Mouse (Mus musculus) liver, embryonic 13.5 days (tissue): ENCODE measurements at regions not wholly inside any gene's neighbourhood (a gene's known extent, or its start where the extent isn't known, plus 50 kb on each side); places are given as distances from the start of the nearest gene placed in this dataset.

Source experiments
- ATAC-seq: fragments of 200-750 bp; cut with Nextera tagmentation; 2 replicates; pipeline ENCODE4 v1.8.0; 2017; ENCODE audit warnings: low read depth, mild to moderate bottlenecking, moderate number of reproducible peaks, moderate library complexity
- DNase-seq: peaks from one replicate; pipeline ENCODE4 v3.0.0; 2022
- H3K27ac ChIP-seq: fragments of 300-500 bp; sonication (generic); 2 replicates; pipeline ENCODE4 v1.5.1; 2015; ENCODE audit warnings: moderate library complexity, mild to moderate bottlenecking, inconsistent platforms
- H3K27me3 ChIP-seq: fragments of 300-500 bp; sonication (generic); 2 replicates; pipeline ENCODE4 v1.6.1; 2015; ENCODE audit warnings: mild to moderate bottlenecking, inconsistent platforms
- H3K36me3 ChIP-seq: fragments of 300-500 bp; sonication (generic); 2 replicates; pipeline ENCODE4 v1.6.1; 2015; ENCODE audit warnings: mild to moderate bottlenecking, inconsistent platforms
- H3K4me1 ChIP-seq: fragments of 300-500 bp; sonication (generic); replicated peaks from 2 replicates; pipeline ENCODE4 v1.6.1; 2015; ENCODE audit warnings: inconsistent platforms
- H3K4me2 ChIP-seq: fragments of 300-500 bp; sonication (generic); 2 replicates; pipeline ENCODE4 v1.6.1; 2015; ENCODE audit warnings: inconsistent platforms, mild to moderate bottlenecking, moderate library complexity
- H3K4me3 ChIP-seq: fragments of 300-500 bp; sonication (generic); replicated peaks from 2 replicates; pipeline ENCODE4 v1.5.1; 2015; ENCODE audit warnings: mild to moderate bottlenecking, inconsistent platforms
- H3K9ac ChIP-seq: fragments of 300-500 bp; sonication (generic); 2 replicates; pipeline ENCODE4 v1.6.1; 2015; ENCODE audit warnings: mild to moderate bottlenecking, inconsistent platforms
- H3K9me3 ChIP-seq: fragments of 300-500 bp; sonication (generic); replicated peaks from 2 replicates; pipeline ENCODE4 v1.6.1; 2016; ENCODE audit warnings: inconsistent platforms
- WGBS: fragments of 180-500 bp; shearing (Covaris S2); methylation state at CpG from one replicate; pipeline ENCODE4 v1.1.7; 2015; ENCODE audit not compliant: insufficient replicate concordance; 5-methylcytosine and 5-hydroxymethylcytosine counted together

- ATAC-seq (no peak), DNase-seq (no peak)
- Histone ChIP-seq H3K9me3 (no peaks in the 10 kb centered on the region), H3K36me3 (no peaks in the 10 kb centered on the region), H3K4me2 (no peak overlapping the region), H3K27me3 (no peaks in the 10 kb centered on the region), H3K9ac (no peak overlapping the region), H3K27ac (no peak overlapping the region), H3K4me3 (no peak overlapping the region), H3K4me1 (no peaks in the 10 kb centered on the region)
- WGBS, result 67% methylated on average over 13 of the region's 13 CpGs
These were observed 193.5 kb upstream of the Adamts16 start for GRCm38 (mm10) chr13:71034926-71035687.

DNA sequence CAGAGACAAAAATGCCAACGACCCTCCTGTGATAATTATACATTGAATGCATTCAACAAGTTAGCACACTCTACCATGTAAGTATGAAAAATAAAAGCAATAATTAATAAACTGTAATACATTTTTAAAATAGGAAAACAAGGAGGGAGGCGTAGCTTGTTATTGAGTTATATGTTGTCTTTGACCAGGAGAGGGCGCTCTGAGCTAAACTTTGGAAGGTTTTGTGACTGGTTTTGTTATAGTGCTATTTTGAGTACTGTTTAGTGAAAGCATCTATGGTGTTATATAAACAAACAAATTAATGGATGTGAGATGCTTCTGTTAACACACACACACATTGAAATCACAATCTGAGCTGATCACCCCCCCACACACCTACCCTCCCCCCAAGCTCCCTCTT is 166.6 kb upstream of the Adamts16 start:
- DNase-seq (no peak), ATAC-seq (no peak)
- Histone ChIP-seq H3K27me3 (no peaks in the 10 kb centered on the region), H3K27ac (no peak overlapping the region), H3K36me3 (no peaks in the 10 kb centered on the region), H3K9ac (no peak overlapping the region), H3K4me2 (no peak overlapping the region), H3K4me3 (no peak overlapping the region), H3K4me1 (no peaks in the 10 kb centered on the region), H3K9me3 (no peaks in the 10 kb centered on the region)
- 20% methylated on average over 3 of the region's 3 CpGs for WGBS

GRCm38 (mm10) chr13:71006117-71006516 is 164.5 kb upstream of the Adamts16 start:
- H3K27me3 ChIP-seq, result no peaks in the 10 kb centered on the region
- DNase-seq (peak; percentile 2), ATAC-seq (no peak)
- H3K9ac ChIP-seq, result no peak overlapping the region
- no peaks in the 10 kb centered on the region for H3K36me3 ChIP-seq
- 12% methylated on average over 1 of the region's 1 CpGs for WGBS
- no peaks in the 10 kb centered on the region for H3K9me3 ChIP-seq
- no peak overlapping the region for H3K4me2 ChIP-seq
- no peak overlapping the region for H3K4me3 ChIP-seq
- no peaks in the 10 kb centered on the region for H3K4me1 ChIP-seq
- H3K27ac ChIP-seq, result no peak overlapping the region

- no peaks in the 10 kb centered on the region for H3K4me1 ChIP-seq
- no peaks in the 10 kb centered on the region for H3K27me3 ChIP-seq
- no peak overlapping the region for H3K4me3 ChIP-seq
- H3K9me3 ChIP-seq, result no peaks in the 10 kb centered on the region
- no peak overlapping the region for H3K27ac ChIP-seq
- H3K9ac ChIP-seq, result no peak overlapping the region
- DNase-seq, result no peak
- no peak overlapping the region for H3K4me2 ChIP-seq
- H3K36me3 ChIP-seq, result no peaks in the 10 kb centered on the region
- WGBS, result 64% methylated on average over 3 of the region's 3 CpGs
- peak; percentile 26; the same call in 1 of the 2 replicates for ATAC-seq
These were observed 161.9 kb upstream of the Adamts16 start for GRCm38 (mm10) chr13:71003517-71003916.

DNA sequence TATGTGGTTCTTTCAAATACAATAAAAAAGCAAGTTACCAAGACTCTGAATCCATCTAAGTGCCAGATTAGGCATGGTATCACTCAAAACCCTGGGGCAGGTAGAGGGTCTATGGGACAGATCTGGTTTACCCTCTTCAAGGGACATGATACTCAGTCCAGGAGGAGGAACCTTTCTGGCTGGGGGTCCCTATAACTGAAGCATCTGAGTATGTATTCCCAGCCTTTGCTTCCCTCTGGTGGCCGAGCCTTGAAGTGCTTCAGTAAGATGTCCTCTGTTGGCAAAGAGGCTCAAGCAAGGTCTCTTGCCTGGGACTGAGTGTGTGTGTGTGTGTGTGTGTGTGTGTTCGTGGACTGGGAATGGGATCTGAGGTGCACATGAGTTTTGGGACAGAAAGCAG is 159.7 kb upstream of the Adamts16 start:
- Histone ChIP-seq H3K36me3 (no peaks in the 10 kb centered on the region), H3K27me3 (no peaks in the 10 kb centered on the region), H3K4me2 (no peak overlapping the region), H3K9ac (no peak overlapping the region), H3K27ac (no peak overlapping the region), H3K4me1 (no peaks in the 10 kb centered on the region), H3K4me3 (no peak overlapping the region), H3K9me3 (no peaks in the 10 kb centered on the region)
- DNase-seq (no peak), ATAC-seq (no peak)
- 8% methylated on average over 2 of the region's 2 CpGs for WGBS

DNA sequence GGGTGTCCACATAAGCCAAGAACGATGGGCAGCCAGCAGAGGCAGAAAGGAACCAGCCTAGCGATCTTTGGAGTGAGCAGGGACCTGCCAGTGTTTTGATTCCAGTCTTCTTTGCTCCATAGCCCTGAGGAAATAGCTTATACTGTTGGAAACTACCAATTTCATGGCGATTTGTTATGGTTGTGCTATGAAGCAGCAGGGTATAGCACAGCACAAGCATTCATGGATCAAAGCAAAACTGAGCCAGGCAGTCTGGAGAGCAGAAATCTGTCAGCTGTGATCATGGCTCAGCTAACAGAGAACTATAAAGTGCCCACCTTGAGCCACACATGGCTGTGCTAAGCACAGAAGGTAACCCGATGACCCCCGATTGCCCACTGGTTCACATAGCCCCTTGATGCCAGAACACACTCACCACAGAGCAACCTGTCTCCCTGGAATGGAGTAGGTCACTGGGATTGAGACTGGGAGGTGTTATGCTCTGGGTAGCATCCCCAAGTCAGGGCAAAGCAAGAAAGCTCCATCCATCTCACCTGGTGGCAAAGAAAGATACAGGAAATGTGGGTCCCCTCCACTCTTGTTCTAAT is 158.9 kb upstream of the Adamts16 start:
- no peaks in the 10 kb centered on the region for H3K4me1 ChIP-seq
- 48% methylated on average over 5 of the region's 5 CpGs for WGBS
- H3K27ac ChIP-seq, result no peak overlapping the region
- no peak overlapping the region for H3K4me2 ChIP-seq
- H3K9ac ChIP-seq, result no peak overlapping the region
- H3K9me3 ChIP-seq, result no peaks in the 10 kb centered on the region
- no peak for ATAC-seq
- no peaks in the 10 kb centered on the region for H3K27me3 ChIP-seq
- DNase-seq, result no peak
- no peaks in the 10 kb centered on the region for H3K36me3 ChIP-seq
- no peak overlapping the region for H3K4me3 ChIP-seq

GRCm38 (mm10) chr13:70993522-70993921 is 151.9 kb upstream of the Adamts16 start:
- ATAC-seq (no peak), DNase-seq (no peak)

GRCm38 (mm10) chr13:70989999-70990645 is 148.5 kb upstream of the Adamts16 start:
- Histone ChIP-seq H3K27me3 (no peaks in the 10 kb centered on the region), H3K4me1 (no peaks in the 10 kb centered on the region), H3K36me3 (no peaks in the 10 kb centered on the region), H3K9me3 (no peaks in the 10 kb centered on the region), H3K4me3 (no peak overlapping the region), H3K4me2 (no peak overlapping the region), H3K9ac (no peak overlapping the region), H3K27ac (no peak overlapping the region)
- WGBS, result 71% methylated on average over 10 of the region's 10 CpGs
- DNase-seq (no peak), ATAC-seq (no peak)

More at GRCm38 (mm10) chr13:70993522-70993921, 151.9 kb upstream of the Adamts16 start:
- H3K9ac ChIP-seq, result no peak overlapping the region
- no peaks in the 10 kb centered on the region for H3K9me3 ChIP-seq
- no peak overlapping the region for H3K27ac ChIP-seq
- H3K36me3 ChIP-seq, result no peaks in the 10 kb centered on the region
- no peak overlapping the region for H3K4me2 ChIP-seq
- WGBS, result 42% methylated on average over 1 of the region's 1 CpGs
- H3K4me1 ChIP-seq, result no peaks in the 10 kb centered on the region
- H3K27me3 ChIP-seq, result no peaks in the 10 kb centered on the region
- H3K4me3 ChIP-seq, result no peak overlapping the region

- no peak overlapping the region for H3K4me2 ChIP-seq
- no peak overlapping the region for H3K27ac ChIP-seq
- no peak overlapping the region for H3K9ac ChIP-seq
- H3K9me3 ChIP-seq, result no peaks in the 10 kb centered on the region
- ATAC-seq, result no peak
- H3K4me3 ChIP-seq, result no peak overlapping the region
- no peaks in the 10 kb centered on the region for H3K36me3 ChIP-seq
- no peaks in the 10 kb centered on the region for H3K4me1 ChIP-seq
- no peak for DNase-seq
- no peaks in the 10 kb centered on the region for H3K27me3 ChIP-seq
- 45% methylated on average over 1 of the region's 1 CpGs for WGBS
These were observed 137.7 kb upstream of the Adamts16 start for GRCm38 (mm10) chr13:70979344-70979743.

GRCm38 (mm10) chr13:70978547-70979307 is 137.1 kb upstream of the Adamts16 start:
- ATAC-seq, result no peak
- DNase-seq, result no peak
- WGBS, result 71% methylated on average over 4 of the region's 5 CpGs

DNA sequence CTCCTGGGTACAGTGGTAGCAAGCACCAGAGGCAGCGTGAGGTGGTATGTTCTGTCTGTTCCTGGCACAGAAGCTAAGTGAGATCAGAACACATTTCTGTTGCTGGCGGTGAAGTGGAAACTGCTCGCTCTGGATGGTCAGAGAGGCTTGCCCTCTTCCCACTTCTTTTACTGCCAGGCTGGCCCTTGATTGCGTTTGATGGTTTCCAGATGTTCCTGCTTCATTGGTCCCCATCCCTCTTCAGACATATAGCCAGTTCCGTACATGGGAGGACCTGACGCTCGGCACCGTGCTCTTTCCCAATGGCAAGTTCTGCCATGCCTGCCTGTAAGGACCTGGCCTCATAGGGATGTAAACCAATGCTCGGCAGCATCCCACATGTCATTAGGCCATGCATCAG is 128.0 kb upstream of the Adamts16 start:
- no peak overlapping the region for H3K4me2 ChIP-seq
- H3K9ac ChIP-seq, result no peak overlapping the region
- 82% methylated on average over 9 of the region's 9 CpGs for WGBS
- ATAC-seq, result no peak
- no peaks in the 10 kb centered on the region for H3K27me3 ChIP-seq
- no peaks in the 10 kb centered on the region for H3K9me3 ChIP-seq
- no peak overlapping the region for H3K27ac ChIP-seq
- H3K4me1 ChIP-seq, result no peaks in the 10 kb centered on the region
- no peaks in the 10 kb centered on the region for H3K36me3 ChIP-seq
- no peak overlapping the region for H3K4me3 ChIP-seq
- no peak for DNase-seq

More at GRCm38 (mm10) chr13:70978547-70979307, 137.1 kb upstream of the Adamts16 start:
- Histone ChIP-seq H3K36me3 (no peaks in the 10 kb centered on the region), H3K9ac (no peak overlapping the region), H3K4me1 (no peaks in the 10 kb centered on the region), H3K27me3 (no peaks in the 10 kb centered on the region), H3K9me3 (no peaks in the 10 kb centered on the region), H3K27ac (no peak overlapping the region), H3K4me3 (no peak overlapping the region), H3K4me2 (no peak overlapping the region)
